Mouse (Mus musculus) R1 (cell line): ENCODE data around the gene Rimkla.

ENCODE experiments used
- DNase-seq: peaks from one replicate; pipeline ENCODE4 v3.0.0-alpha.2; 2018; ENCODE audit warnings: low read depth, low spot score

Rimkla gene

DNA sequence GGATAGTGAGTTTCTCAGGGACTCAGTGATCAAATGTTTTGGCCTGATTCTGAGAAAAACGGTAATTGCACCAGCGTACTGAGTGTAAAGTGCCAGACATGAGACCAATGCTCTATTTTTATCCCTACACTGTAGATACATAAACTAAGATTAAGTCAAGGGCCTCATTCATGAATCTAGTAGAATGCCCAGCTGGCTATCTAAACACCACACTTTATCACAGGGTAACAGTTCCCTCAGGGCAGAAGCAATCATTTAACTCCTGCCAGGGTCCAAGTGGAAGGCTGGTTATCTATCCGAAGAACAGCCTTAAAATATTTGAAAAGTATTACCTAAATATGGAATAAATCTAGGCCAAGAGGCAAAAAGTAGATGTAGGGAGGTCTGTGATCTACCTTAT lies 74.5 kb downstream of the Rimkla start:
- no peak for DNase-seq

DNA sequence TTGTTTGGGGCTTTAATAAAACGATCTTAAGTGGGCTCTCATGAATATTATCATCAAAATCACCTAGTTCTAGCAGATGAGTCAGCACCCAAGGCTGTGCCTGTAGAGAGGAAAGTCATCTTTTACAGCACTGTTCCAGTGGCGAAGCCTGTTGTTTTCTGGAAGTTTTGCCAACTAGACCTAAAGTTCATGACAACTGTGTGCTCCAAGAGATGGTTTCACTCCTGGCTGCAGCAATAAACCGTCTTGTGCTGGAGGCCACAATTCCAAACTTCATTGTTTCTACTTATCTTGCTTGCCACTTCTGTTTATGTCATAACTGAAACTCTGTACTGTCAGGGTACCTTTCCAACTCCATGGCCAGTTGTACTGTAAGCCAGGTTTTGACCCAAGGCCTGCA lies 75.2 kb downstream of the Rimkla start:
- DNase-seq: no peak
